Mouse (Mus musculus): ENCODE measurements at regions not wholly inside any gene's neighbourhood (a gene's known extent, or its start where the extent isn't known, plus 50 kb on each side); places are given as distances from the start of the nearest gene placed in this dataset.

DNA sequence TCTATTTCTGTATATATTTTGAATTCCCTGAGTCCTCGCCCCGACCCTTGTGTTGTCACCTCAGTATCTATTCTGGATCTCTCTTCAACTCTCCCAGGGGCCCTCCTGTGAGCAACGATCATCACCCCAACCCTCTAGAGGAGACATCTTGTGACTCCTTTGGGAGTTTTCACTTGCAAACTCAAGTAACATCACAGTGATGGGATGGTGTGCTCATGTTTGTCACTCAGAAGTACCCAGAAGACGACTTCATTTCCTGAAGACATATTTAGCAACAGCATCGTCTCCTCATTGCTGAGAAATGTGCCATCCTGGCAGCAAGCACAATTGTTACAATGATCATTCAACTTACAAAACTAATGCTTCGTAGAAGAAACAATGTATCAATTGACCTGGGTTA lies 57.9 kb upstream of the Mbip start:
- in situ Hi-C loops (cut with MboI, MseI), result loop anchor here (10.0 kb wide), 1 partner anchor 119 kb away; no protein-coding TSS in a partner anchor

DNA sequence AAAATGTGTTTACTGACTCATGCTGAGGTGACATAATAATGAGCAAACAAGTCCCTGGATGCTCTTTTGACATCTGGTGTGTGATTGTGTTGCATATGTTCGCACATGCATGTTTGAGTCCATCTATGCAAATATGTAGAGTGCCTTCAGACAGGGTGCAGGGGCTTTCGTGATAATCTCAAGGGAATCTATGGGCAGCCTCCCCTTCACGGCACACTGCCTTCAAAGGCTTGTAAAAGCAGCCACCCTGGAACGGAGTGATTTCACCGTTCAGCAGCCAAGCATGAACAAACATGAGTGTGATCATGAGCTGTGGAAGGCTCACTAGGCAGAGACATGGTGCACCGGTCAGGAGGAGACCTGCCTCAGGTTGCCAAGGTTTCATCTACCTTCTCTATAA lies 57.1 kb upstream of the Mbip start:
- in situ Hi-C loops (cut with MboI, MseI), result loop anchor here (10.0 kb wide), 1 partner anchor 118 kb away; no protein-coding TSS in a partner anchor

DNA sequence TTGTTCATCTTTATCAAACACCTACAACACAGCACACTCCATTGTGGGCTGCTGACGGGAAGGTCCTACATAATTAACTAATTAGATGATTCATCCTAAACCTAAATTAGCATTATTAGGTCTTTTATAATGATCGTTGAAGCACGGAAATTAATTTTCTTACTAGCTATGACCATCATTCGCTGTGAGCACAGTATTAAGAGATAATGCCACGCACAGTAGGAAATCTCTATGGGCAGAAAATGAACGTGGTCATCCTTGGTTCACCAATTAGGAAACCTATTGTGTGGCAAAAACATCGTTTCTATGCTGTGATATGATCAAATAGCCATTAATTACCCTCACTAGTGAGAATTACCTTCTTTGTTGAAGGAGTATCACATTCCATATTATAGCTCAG lies 56.4 kb upstream of the Mbip start:
- in situ Hi-C loops (cut with MboI, MseI), result loop anchor here (10.0 kb wide), 1 partner anchor 117 kb away; no protein-coding TSS in a partner anchor

All from regulatory T cell (primary cell).